Mouse (Mus musculus) erythroblast, embryonic 14.5 days (primary cell): ENCODE data around the gene Inpp4b.

Source experiments
- GATA1 ChIP-seq: IDR thresholded peaks from 2 replicates; pipeline ENCODE4 v1.6.1; 2012; ENCODE audit warnings: low read length, inconsistent platforms, mixed read lengths
- TAL1 ChIP-seq: IDR thresholded peaks from 3 replicates; pipeline ENCODE4 v1.6.1; 2012; ENCODE audit warnings: low read length, inconsistent platforms, mixed read lengths

DNA sequence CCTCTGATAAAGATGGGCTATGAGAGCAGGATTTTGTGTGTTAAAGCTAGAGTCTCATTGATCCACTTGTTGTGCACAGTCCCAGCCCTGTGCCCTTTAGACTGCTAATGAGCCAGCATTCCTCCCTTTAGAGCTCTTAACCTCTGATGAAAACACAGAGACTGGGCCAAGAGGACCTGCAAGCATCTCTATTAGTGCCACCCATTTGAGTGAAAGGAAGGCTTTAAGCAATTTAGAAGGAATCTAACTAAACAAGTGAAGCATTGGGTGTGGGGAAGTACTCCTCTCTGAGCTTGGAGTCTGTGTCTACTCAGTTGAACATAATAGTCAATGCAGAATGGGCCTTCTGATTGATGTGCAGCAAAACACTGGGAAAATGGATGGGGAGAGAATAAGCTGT lies 762.2 kb downstream of the Inpp4b start:
- TF ChIP-seq GATA1, result no peak
- no peak for TF ChIP-seq TAL1
